Mouse (Mus musculus): Measurements from ENCODE around the gene Ttll13. TPM values are rescaled to one million over a fixed set of nuclear protein-coding genes. Genes with fewer than 3 reads are reported as not detected.

Gene Ttll13
- 1.9 and 2.1 TPM in 2 replicates for polyA plus RNA-seq (2015; fragmentation: Nextera tagmentation; extraction: Ambion mirVana)

DNA sequence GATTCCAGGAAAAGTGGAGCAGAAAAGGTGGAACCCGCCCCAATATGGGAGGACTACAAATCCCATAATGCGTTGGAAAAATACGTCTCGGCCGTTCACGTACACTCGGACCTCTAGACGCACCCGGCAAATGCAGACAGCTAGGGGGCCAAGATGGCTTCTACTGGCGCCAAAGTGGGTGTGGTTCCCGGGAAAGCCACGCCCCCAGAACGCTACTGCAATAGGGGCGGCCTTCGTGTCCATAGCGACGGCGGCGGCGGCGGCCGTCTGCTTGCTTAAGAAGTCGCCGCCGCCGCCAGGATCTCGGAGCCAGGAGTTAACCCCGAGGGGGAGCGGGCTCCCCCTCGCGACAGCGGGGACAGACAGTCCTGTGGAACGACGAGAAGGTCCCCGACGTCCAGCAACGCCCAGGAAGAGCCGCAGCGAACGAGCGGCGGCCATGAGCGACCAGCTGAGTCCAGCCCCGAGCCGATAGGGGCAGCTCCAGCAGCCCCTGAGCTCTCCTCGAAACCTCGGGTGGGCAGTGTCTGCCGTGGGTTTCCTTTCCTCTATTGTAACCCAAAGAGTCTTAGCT, at the start of gene Ttll13:
Gene Ttll13 (plus strand): TSS at position 229 of the 574 bp plus-strand sequence.
- TF ChIP-seq CTCF (IDR thresholded peaks at IDR 0.05) (peak; percentile 64), EP300 (IDR thresholded peaks at IDR 0.05) (peak; percentile 62)
- under 1% methylated on average over 46 of the region's 48 CpGs for WGBS
- no peaks in the 10 kb centered on the region for H3K27me3 ChIP-seq (replicated peaks; ENCODE audit: insufficient read depth, low read length)
- H3K4me2 ChIP-seq (replicated peaks; ENCODE audit: low read depth, low read length) = peak within 1 kb of the TSS; percentile 65
- 0 out of 2 replicates have a peak within 1 kb of the TSS, but pooled peaks have one; percentile 50 for H3K9ac ChIP-seq (replicated peaks; ENCODE audit: low read depth)
- 0 out of 2 replicates have a peak, but pooled peaks cover 3% of the 10 kb centered on the region for H3K36me3 ChIP-seq (ENCODE audit: insufficient read depth, low read length)
- no peaks in the 10 kb centered on the region for H3K9me3 ChIP-seq (ENCODE audit: low read length)
- DNase-seq (ENCODE audit: low spot score) (peak; percentile 99), ATAC-seq (peak; percentile 99)
- peak within 1 kb of the TSS; percentile 55 for H3K4me3 ChIP-seq (ENCODE audit: low read depth, low read length)
- peak within 1 kb of the TSS; percentile 84 for H3K27ac ChIP-seq (ENCODE audit: low read length)
- no peaks in the 10 kb centered on the region for H3K4me1 ChIP-seq (ENCODE audit: insufficient read depth, low read depth, low read length)

DNA sequence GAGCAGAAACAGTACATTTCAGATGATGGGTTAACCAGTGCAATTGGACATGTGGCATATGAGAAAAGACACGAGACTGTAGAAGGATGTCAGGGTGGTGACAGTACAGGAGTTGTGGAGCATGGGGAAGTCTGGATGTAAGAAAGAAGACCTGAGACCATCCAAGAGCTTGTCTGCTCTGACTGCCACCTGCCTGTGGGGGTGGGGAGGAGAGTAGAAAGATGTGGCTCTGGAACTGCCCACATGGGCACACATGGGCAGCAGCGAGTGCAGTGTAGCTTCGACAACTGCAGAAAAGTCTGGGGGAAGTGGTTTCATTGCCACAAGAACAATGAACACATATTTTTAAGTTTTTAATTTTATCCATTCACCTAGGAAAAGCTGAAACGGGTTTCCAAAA, 48.8 kb upstream of the Ttll13 start:
- H3K9me3 ChIP-seq (ENCODE audit: low read length) = no peaks in the 10 kb centered on the region
- peak overlapping the region; percentile 87; the same call in 1 of the 2 replicates for H3K4me2 ChIP-seq (replicated peaks; ENCODE audit: low read depth, low read length)
- no peak for TF ChIP-seq EP300 (IDR thresholded peaks at IDR 0.05)
- no peak for TF ChIP-seq CTCF (IDR thresholded peaks at IDR 0.05)
- H3K9ac ChIP-seq (replicated peaks; ENCODE audit: low read depth) = no peak overlapping the region
- WGBS = 33% methylated on average over 4 of the region's 4 CpGs
- no peaks in the 10 kb centered on the region for H3K27me3 ChIP-seq (replicated peaks; ENCODE audit: insufficient read depth, low read length)
- ATAC-seq (no peak), DNase-seq (ENCODE audit: low spot score) (no peak)
- H3K27ac ChIP-seq (ENCODE audit: low read length) = peak overlapping the region; percentile 75
- no peak overlapping the region for H3K4me3 ChIP-seq (ENCODE audit: low read depth, low read length)
- H3K4me1 ChIP-seq (ENCODE audit: insufficient read depth, low read depth, low read length) = peaks cover 15% of the 10 kb centered on the region; the same call in 1 of the 2 replicates
- H3K36me3 ChIP-seq (ENCODE audit: insufficient read depth, low read length) = no peaks in the 10 kb centered on the region

DNA sequence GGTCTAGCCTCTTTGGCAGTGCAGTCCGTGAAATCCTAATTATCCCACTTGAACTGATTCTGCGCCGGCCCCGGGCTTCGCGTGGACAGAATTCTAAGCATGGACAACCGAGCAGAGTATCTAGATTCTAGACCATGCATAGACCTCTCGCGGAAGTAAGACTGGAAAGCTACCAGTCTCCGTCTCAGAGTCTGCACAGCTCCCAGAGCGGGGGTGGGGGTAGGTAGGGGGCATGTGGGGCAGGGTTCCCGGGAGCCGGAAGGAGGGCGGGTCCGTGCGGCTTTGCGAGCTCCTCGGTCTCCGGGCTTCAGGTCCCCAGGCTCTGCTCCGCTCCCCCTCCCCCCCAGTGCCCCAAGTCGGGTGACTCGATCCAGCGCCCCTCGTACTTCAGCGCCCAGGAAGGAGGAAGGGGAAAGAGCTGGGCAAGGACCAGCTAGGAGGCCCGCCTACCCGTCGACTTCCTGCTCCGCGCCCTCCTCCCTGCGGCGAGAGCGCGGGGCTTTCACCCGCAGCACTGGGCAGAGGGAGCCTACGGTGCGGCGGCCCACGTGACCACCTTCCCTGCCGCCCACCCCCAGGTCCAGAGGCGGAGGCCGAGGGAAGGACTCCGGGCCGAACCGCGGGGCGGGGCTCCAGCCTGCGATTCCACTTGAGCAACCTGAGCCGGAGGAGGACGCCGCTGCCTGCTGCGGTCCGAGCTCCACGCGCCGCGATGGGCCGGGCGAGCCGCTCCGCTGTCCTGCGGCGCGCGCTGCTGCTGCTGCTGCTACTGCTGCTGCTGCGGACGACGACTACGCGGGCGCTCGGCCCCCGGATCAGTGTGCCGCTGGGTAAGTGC, 48.0 kb upstream of the Ttll13 start:
- Histone ChIP-seq H3K4me2 (replicated peaks; ENCODE audit: low read depth, low read length) (peak overlapping the region; percentile 87), H3K4me1 (ENCODE audit: insufficient read depth, low read depth, low read length) (peaks cover 15% of the 10 kb centered on the region; the same call in 1 of the 2 replicates), H3K27ac (ENCODE audit: low read length) (peak overlapping the region; percentile 75), H3K4me3 (ENCODE audit: low read depth, low read length) (peak overlapping the region; percentile 74), H3K9ac (replicated peaks; ENCODE audit: low read depth) (peak overlapping the region; percentile 46), H3K27me3 (replicated peaks; ENCODE audit: insufficient read depth, low read length) (no peaks in the 10 kb centered on the region), H3K9me3 (ENCODE audit: low read length) (no peaks in the 10 kb centered on the region), H3K36me3 (ENCODE audit: insufficient read depth, low read length) (no peaks in the 10 kb centered on the region)
- DNase-seq (ENCODE audit: low spot score) (peak; percentile 92), ATAC-seq (peak; percentile 90)
- TF ChIP-seq CTCF (IDR thresholded peaks at IDR 0.05) (no peak), EP300 (IDR thresholded peaks at IDR 0.05) (no peak)
- WGBS = under 1% methylated on average over 65 of the region's 74 CpGs

DNA sequence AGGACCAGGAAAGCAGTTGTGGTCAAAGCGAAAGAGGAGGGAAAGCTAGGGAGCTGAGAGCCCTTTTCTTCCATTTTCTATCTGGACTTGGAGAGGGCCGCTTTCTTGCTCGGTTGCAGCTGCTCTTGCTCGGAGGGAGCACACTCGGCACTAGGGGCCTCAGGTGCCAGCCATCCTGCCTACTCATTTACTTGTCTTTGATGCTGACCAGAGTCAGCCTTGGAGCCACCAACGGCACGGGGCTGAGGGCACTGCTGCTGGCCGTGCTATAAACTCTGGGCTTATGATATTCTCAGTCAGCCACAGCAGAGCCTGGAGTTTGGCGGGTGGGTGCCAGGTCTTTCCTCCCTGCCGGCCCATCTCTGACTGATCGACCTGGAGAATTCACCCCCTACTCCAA, 47.3 kb upstream of the Ttll13 start:
- Histone ChIP-seq H3K27me3 (replicated peaks; ENCODE audit: insufficient read depth, low read length) (no peaks in the 10 kb centered on the region), H3K9me3 (ENCODE audit: low read length) (no peaks in the 10 kb centered on the region), H3K4me3 (ENCODE audit: low read depth, low read length) (peak overlapping the region; percentile 74), H3K4me2 (replicated peaks; ENCODE audit: low read depth, low read length) (peak overlapping the region; percentile 87), H3K9ac (replicated peaks; ENCODE audit: low read depth) (peak overlapping the region; percentile 46), H3K36me3 (ENCODE audit: insufficient read depth, low read length) (no peaks in the 10 kb centered on the region), H3K27ac (ENCODE audit: low read length) (peak overlapping the region; percentile 75), H3K4me1 (ENCODE audit: insufficient read depth, low read depth, low read length) (peaks cover 15% of the 10 kb centered on the region; the same call in 1 of the 2 replicates)
- peak; percentile 5 for ATAC-seq
- 2% methylated on average over 11 of the region's 11 CpGs for WGBS
- DNase-seq (ENCODE audit: low spot score) = no peak
- TF ChIP-seq EP300 (IDR thresholded peaks at IDR 0.05) = no peak
- no peak for TF ChIP-seq CTCF (IDR thresholded peaks at IDR 0.05)

DNA sequence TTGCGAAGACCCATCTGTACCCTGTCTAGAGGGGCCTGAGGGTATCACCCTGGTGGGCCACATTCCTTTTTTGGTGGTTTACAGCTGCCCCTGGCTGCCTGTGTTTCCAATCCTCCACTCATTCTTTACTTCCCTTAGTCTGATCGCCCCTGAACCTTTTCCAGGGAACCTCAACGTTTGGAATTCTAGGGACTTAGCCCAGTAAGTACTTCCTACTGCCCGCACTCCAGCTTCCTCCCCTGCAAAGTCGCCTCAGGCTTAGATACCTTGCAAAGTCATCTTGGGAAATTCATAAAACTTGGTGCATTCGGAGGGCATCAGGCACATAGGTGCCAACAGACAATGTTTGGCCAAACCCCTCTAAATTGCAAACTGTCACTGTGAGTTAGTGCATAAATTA, 46.9 kb upstream of the Ttll13 start:
- H3K36me3 ChIP-seq (ENCODE audit: insufficient read depth, low read length) = no peaks in the 10 kb centered on the region
- H3K27me3 ChIP-seq (replicated peaks; ENCODE audit: insufficient read depth, low read length) = no peaks in the 10 kb centered on the region
- ATAC-seq = no peak
- H3K9me3 ChIP-seq (ENCODE audit: low read length) = no peaks in the 10 kb centered on the region
- no peak overlapping the region for H3K27ac ChIP-seq (ENCODE audit: low read length)
- H3K4me2 ChIP-seq (replicated peaks; ENCODE audit: low read depth, low read length) = peak overlapping the region; percentile 87
- no peak for TF ChIP-seq CTCF (IDR thresholded peaks at IDR 0.05)
- TF ChIP-seq EP300 (IDR thresholded peaks at IDR 0.05) = no peak
- H3K9ac ChIP-seq (replicated peaks; ENCODE audit: low read depth) = peak overlapping the region; percentile 46
- no peak for DNase-seq (ENCODE audit: low spot score)
- peaks cover 15% of the 10 kb centered on the region; the same call in 1 of the 2 replicates for H3K4me1 ChIP-seq (ENCODE audit: insufficient read depth, low read depth, low read length)
- peak overlapping the region; percentile 74 for H3K4me3 ChIP-seq (ENCODE audit: low read depth, low read length)
- WGBS = 29% methylated on average over 6 of the region's 6 CpGs

Data from lung, postnatal 0 days (tissue).